Mouse (Mus musculus): ENCODE measurements around the gene Tmem37. TPM values are rescaled to one million over a fixed set of nuclear protein-coding genes. Genes with fewer than 3 reads are reported as not detected.

The Tmem37 gene
- polyA plus RNA-seq, 1 experiment, result 5.8 TPM

GRCm38 (mm10) chr1:120072900-120073299, 974 bp downstream of the Tmem37 start:
- 10% methylated on average over 16 of the region's 16 CpGs for WGBS
- TF ChIP-seq POLR2A (IDR thresholded peaks at IDR 0.05; ENCODE audit: borderline replicate concordance, control insufficient read depth, low read depth, low read length) (no peak), CTCF (IDR thresholded peaks at IDR 0.05; ENCODE audit: control insufficient read depth, insufficient read depth, low read length) (no peak)
- Histone ChIP-seq H3K4me3 (replicated peaks; ENCODE audit: control insufficient read depth, low read depth, low read length) (no peak overlapping the region), H3K4me1 (ENCODE audit: control insufficient read depth, insufficient read depth, low read length) (peaks cover 2% of the 10 kb centered on the region; the same call in 1 of the 2 replicates), H3K27ac (ENCODE audit: control insufficient read depth, insufficient read depth, low read depth, low read length, poor library complexity) (no peak overlapping the region)

GRCm38 (mm10) chr1:120071133-120071532, 2.7 kb downstream of the Tmem37 start:
- 77% methylated on average over 4 of the region's 4 CpGs for WGBS
- Histone ChIP-seq H3K27ac (ENCODE audit: control insufficient read depth, insufficient read depth, low read depth, low read length, poor library complexity) (no peak overlapping the region), H3K4me3 (replicated peaks; ENCODE audit: control insufficient read depth, low read depth, low read length) (no peak overlapping the region), H3K4me1 (ENCODE audit: control insufficient read depth, insufficient read depth, low read length) (peaks cover 2% of the 10 kb centered on the region; the same call in 1 of the 2 replicates)
- TF ChIP-seq POLR2A (IDR thresholded peaks at IDR 0.05; ENCODE audit: borderline replicate concordance, control insufficient read depth, low read depth, low read length), result no peak
- TF ChIP-seq CTCF (IDR thresholded peaks at IDR 0.05; ENCODE audit: control insufficient read depth, insufficient read depth, low read length), result no peak

GRCm38 (mm10) chr1:120070168-120070567, 3.7 kb downstream of the Tmem37 start:
- Histone ChIP-seq H3K4me1 (ENCODE audit: control insufficient read depth, insufficient read depth, low read length) (peaks cover 2% of the 10 kb centered on the region; the same call in 1 of the 2 replicates), H3K4me3 (replicated peaks; ENCODE audit: control insufficient read depth, low read depth, low read length) (no peak overlapping the region), H3K27ac (ENCODE audit: control insufficient read depth, insufficient read depth, low read depth, low read length, poor library complexity) (no peak overlapping the region)
- 78% methylated on average over 6 of the region's 6 CpGs for WGBS
- TF ChIP-seq POLR2A (IDR thresholded peaks at IDR 0.05; ENCODE audit: borderline replicate concordance, control insufficient read depth, low read depth, low read length), result no peak
- TF ChIP-seq CTCF (IDR thresholded peaks at IDR 0.05; ENCODE audit: control insufficient read depth, insufficient read depth, low read length), result no peak

- H3K27ac ChIP-seq (ENCODE audit: control insufficient read depth, insufficient read depth, low read depth, low read length, poor library complexity), result no peak overlapping the region
- no peaks in the 10 kb centered on the region for H3K4me1 ChIP-seq (ENCODE audit: control insufficient read depth, insufficient read depth, low read length)
- no peak overlapping the region for H3K4me3 ChIP-seq (replicated peaks; ENCODE audit: control insufficient read depth, low read depth, low read length)
- TF ChIP-seq CTCF (IDR thresholded peaks at IDR 0.05; ENCODE audit: control insufficient read depth, insufficient read depth, low read length) (no peak), POLR2A (IDR thresholded peaks at IDR 0.05; ENCODE audit: borderline replicate concordance, control insufficient read depth, low read depth, low read length) (no peak)
- 70% methylated on average over 5 of the region's 5 CpGs for WGBS
These were observed 4.8 kb downstream of the Tmem37 start for GRCm38 (mm10) chr1:120069120-120069519.

- Histone ChIP-seq H3K27ac (ENCODE audit: control insufficient read depth, insufficient read depth, low read depth, low read length, poor library complexity) (no peak overlapping the region), H3K4me1 (ENCODE audit: control insufficient read depth, insufficient read depth, low read length) (no peaks in the 10 kb centered on the region), H3K4me3 (replicated peaks; ENCODE audit: control insufficient read depth, low read depth, low read length) (no peak overlapping the region)
- TF ChIP-seq POLR2A (IDR thresholded peaks at IDR 0.05; ENCODE audit: borderline replicate concordance, control insufficient read depth, low read depth, low read length) (no peak), CTCF (IDR thresholded peaks at IDR 0.05; ENCODE audit: control insufficient read depth, insufficient read depth, low read length) (no peak)
- 54% methylated on average over 3 of the region's 3 CpGs for WGBS
These were observed 7.2 kb downstream of the Tmem37 start for GRCm38 (mm10) chr1:120066625-120067024.

GRCm38 (mm10) chr1:120066159-120066558, 7.7 kb downstream of the Tmem37 start:
- no peak overlapping the region for H3K27ac ChIP-seq (ENCODE audit: control insufficient read depth, insufficient read depth, low read depth, low read length, poor library complexity)
- 76% methylated on average over 8 of the region's 8 CpGs for WGBS
- TF ChIP-seq POLR2A (IDR thresholded peaks at IDR 0.05; ENCODE audit: borderline replicate concordance, control insufficient read depth, low read depth, low read length) (no peak), CTCF (IDR thresholded peaks at IDR 0.05; ENCODE audit: control insufficient read depth, insufficient read depth, low read length) (no peak)
- no peaks in the 10 kb centered on the region for H3K4me1 ChIP-seq (ENCODE audit: control insufficient read depth, insufficient read depth, low read length)
- no peak overlapping the region for H3K4me3 ChIP-seq (replicated peaks; ENCODE audit: control insufficient read depth, low read depth, low read length)

- 83% methylated on average over 11 of the region's 11 CpGs for WGBS
- H3K27ac ChIP-seq (ENCODE audit: control insufficient read depth, insufficient read depth, low read depth, low read length, poor library complexity), result no peak overlapping the region
These were observed 9.7 kb downstream of the Tmem37 start for GRCm38 (mm10) chr1:120064036-120064682.

GRCm38 (mm10) chr1:120062231-120062630, 11.6 kb downstream of the Tmem37 start:
- Histone ChIP-seq H3K4me3 (replicated peaks; ENCODE audit: control insufficient read depth, low read depth, low read length) (no peak overlapping the region), H3K4me1 (ENCODE audit: control insufficient read depth, insufficient read depth, low read length) (no peaks in the 10 kb centered on the region; the same call in 1 of the 2 replicates), H3K27ac (ENCODE audit: control insufficient read depth, insufficient read depth, low read depth, low read length, poor library complexity) (no peak overlapping the region)
- 81% methylated on average over 7 of the region's 7 CpGs for WGBS
- TF ChIP-seq CTCF (IDR thresholded peaks at IDR 0.05; ENCODE audit: control insufficient read depth, insufficient read depth, low read length) (no peak), POLR2A (IDR thresholded peaks at IDR 0.05; ENCODE audit: borderline replicate concordance, control insufficient read depth, low read depth, low read length) (no peak)

More at GRCm38 (mm10) chr1:120064036-120064682, 9.7 kb downstream of the Tmem37 start:
- Histone ChIP-seq H3K4me3 (replicated peaks; ENCODE audit: control insufficient read depth, low read depth, low read length) (no peak overlapping the region), H3K4me1 (ENCODE audit: control insufficient read depth, insufficient read depth, low read length) (no peaks in the 10 kb centered on the region)
- TF ChIP-seq POLR2A (IDR thresholded peaks at IDR 0.05; ENCODE audit: borderline replicate concordance, control insufficient read depth, low read depth, low read length), result no peak
- no peak for TF ChIP-seq CTCF (IDR thresholded peaks at IDR 0.05; ENCODE audit: control insufficient read depth, insufficient read depth, low read length)
